Mouse (Mus musculus) stomach, embryonic 16.5 days (tissue): ENCODE measurements around the gene Btbd17. TPM values are rescaled to one million over a fixed set of nuclear protein-coding genes. Genes with fewer than 3 reads are reported as not detected.

ENCODE experiments used
- ATAC-seq: fragments of 200-750 bp; cut with Nextera tagmentation; 2 replicates; pipeline ENCODE4 v1.8.0; 2017; ENCODE audit warnings: moderate number of reproducible peaks, moderate TSS enrichment; ENCODE audit not compliant: insufficient read depth, low FRiP score
- H3K27ac ChIP-seq: fragments of 300-500 bp; sonication (generic); 2 replicates; pipeline ENCODE4 v1.5.1; 2014; ENCODE audit warnings: low read length
- H3K27me3 ChIP-seq: fragments of 300-500 bp; sonication (generic); 2 replicates; pipeline ENCODE4 v1.6.1; 2014; ENCODE audit warnings: low read length, control low read depth, mixed read lengths; ENCODE audit not compliant: control insufficient read depth, insufficient read depth
- H3K36me3 ChIP-seq: fragments of 300-500 bp; sonication (generic); 2 replicates; pipeline ENCODE4 v1.6.1; 2014; ENCODE audit warnings: low read length; ENCODE audit not compliant: control insufficient read depth, insufficient read depth
- H3K4me1 ChIP-seq: fragments of 300-500 bp; sonication (generic); 2 replicates; pipeline ENCODE4 v1.6.1; 2014; ENCODE audit warnings: low read length, control low read depth, mixed read lengths; ENCODE audit not compliant: control insufficient read depth, insufficient read depth
- H3K4me2 ChIP-seq: fragments of 300-500 bp; sonication (generic); 2 replicates; pipeline ENCODE4 v1.6.1; 2014; ENCODE audit warnings: low read depth, low read length, mixed read lengths
- H3K4me3 ChIP-seq: fragments of 300-500 bp; sonication (generic); replicated peaks from 2 replicates; pipeline ENCODE4 v1.5.1; 2014; ENCODE audit warnings: mild to moderate bottlenecking, low read length
- H3K9ac ChIP-seq: fragments of 300-500 bp; sonication (generic); 2 replicates; pipeline ENCODE4 v1.6.1; 2014; ENCODE audit warnings: low read length
- H3K9me3 ChIP-seq: fragments of 300-500 bp; sonication (generic); replicated peaks from 2 replicates; pipeline ENCODE4 v1.6.1; 2016; ENCODE audit warnings: low read length, control low read depth; ENCODE audit not compliant: control insufficient read depth
- WGBS: fragments of 180-500 bp; shearing (Covaris S2); extraction: QIAGEN DNeasy Blood & Tissue Kit; methylation state at CpG from one replicate; pipeline ENCODE4 v1.1.7; 2014; 5-methylcytosine and 5-hydroxymethylcytosine counted together
- polyA plus RNA-seq: library from polyadenylated mRNA; unstranded; fragments of >200 nt; fragmentation: Nextera tagmentation; extraction: Ambion mirVana; gene quantifications from 2 replicates; pipeline ENCODE4 v1.2.1, GENCODE M21; 2015

The Btbd17 gene
- polyA plus RNA-seq: 0.65 and 1.3 TPM in 2 replicates

GRCm38 (mm10) chr11:114795848-114796322, at the start of gene Btbd17:
Gene Btbd17, minus strand, starts transcription at chr11:114795945.
- no peak for ATAC-seq
- 17% methylated on average over 4 of the region's 4 CpGs for WGBS

GRCm38 (mm10) chr11:114844464-114845220, 48.9 kb upstream of the Btbd17 start:
- no peak overlapping the region for H3K9ac ChIP-seq
- H3K4me1 ChIP-seq: peaks cover 10% of the 10 kb centered on the region; the same call in 1 of the 2 replicates
- whole genome bisulfite sequencing: 66% methylated on average over 7 of the region's 7 CpGs
- H3K27ac ChIP-seq: no peak overlapping the region
- ATAC-seq: no peak
- H3K4me2 ChIP-seq: no peak overlapping the region
- no peak overlapping the region for H3K4me3 ChIP-seq
- H3K36me3 ChIP-seq: no peaks in the 10 kb centered on the region
- no peaks in the 10 kb centered on the region; the same call in 1 of the 2 replicates for H3K9me3 ChIP-seq
- H3K27me3 ChIP-seq: no peaks in the 10 kb centered on the region

More at GRCm38 (mm10) chr11:114795848-114796322, at the start of gene Btbd17:
- H3K4me2 ChIP-seq: peak within 1 kb of the TSS; percentile 73
- H3K27ac ChIP-seq: no peak within 1 kb of the TSS
- H3K4me3 ChIP-seq: peak within 1 kb of the TSS; percentile 46
- H3K9ac ChIP-seq: peak within 1 kb of the TSS; percentile 57
- H3K9me3 ChIP-seq: no peaks in the 10 kb centered on the region
- H3K27me3 ChIP-seq: peaks cover 29% of the 10 kb centered on the region
- H3K36me3 ChIP-seq: no peaks in the 10 kb centered on the region
- peaks cover 20% of the 10 kb centered on the region for H3K4me1 ChIP-seq

GRCm38 (mm10) chr11:114843818-114844463, 48.2 kb upstream of the Btbd17 start:
- no peak overlapping the region for H3K9ac ChIP-seq

GRCm38 (mm10) chr11:114833166-114833565, 37.4 kb upstream of the Btbd17 start:
- Histone ChIP-seq H3K4me3 (no peak overlapping the region), H3K27me3 (no peaks in the 10 kb centered on the region), H3K9ac (no peak overlapping the region), H3K36me3 (no peaks in the 10 kb centered on the region), H3K4me2 (no peak overlapping the region), H3K9me3 (no peaks in the 10 kb centered on the region), H3K4me1 (peaks cover 20% of the 10 kb centered on the region), H3K27ac (no peak overlapping the region)
- WGBS: 49% methylated on average over 5 of the region's 5 CpGs
- ATAC-seq: no peak

More at GRCm38 (mm10) chr11:114843818-114844463, 48.2 kb upstream of the Btbd17 start:
- H3K27ac ChIP-seq: no peak overlapping the region
- H3K4me1 ChIP-seq: peaks cover 10% of the 10 kb centered on the region; the same call in 1 of the 2 replicates
- no peaks in the 10 kb centered on the region for H3K27me3 ChIP-seq
- no peaks in the 10 kb centered on the region; the same call in 1 of the 2 replicates for H3K9me3 ChIP-seq
- no peaks in the 10 kb centered on the region for H3K36me3 ChIP-seq
- 15% methylated on average over 8 of the region's 8 CpGs for WGBS
- H3K4me3 ChIP-seq: no peak overlapping the region
- no peak overlapping the region for H3K4me2 ChIP-seq
- ATAC-seq: peak; percentile 67; the same call in 1 of the 2 replicates

GRCm38 (mm10) chr11:114830433-114830773, 34.7 kb upstream of the Btbd17 start:
- 18% methylated on average over 8 of the region's 8 CpGs for WGBS
- no peaks in the 10 kb centered on the region for H3K27me3 ChIP-seq
- H3K9ac ChIP-seq: peak overlapping the region; percentile 57
- no peaks in the 10 kb centered on the region for H3K36me3 ChIP-seq
- no peak for ATAC-seq
- H3K4me2 ChIP-seq: peak overlapping the region; percentile 62
- peak overlapping the region; percentile 22 for H3K4me3 ChIP-seq
- H3K9me3 ChIP-seq: no peaks in the 10 kb centered on the region
- peaks cover 23% of the 10 kb centered on the region for H3K4me1 ChIP-seq
- H3K27ac ChIP-seq: peak overlapping the region; percentile 50

GRCm38 (mm10) chr11:114829499-114830432, 34.0 kb upstream of the Btbd17 start:
- H3K27ac ChIP-seq: peak overlapping the region; percentile 50
- no peaks in the 10 kb centered on the region for H3K36me3 ChIP-seq
- H3K27me3 ChIP-seq: no peaks in the 10 kb centered on the region
- H3K4me1 ChIP-seq: peaks cover 23% of the 10 kb centered on the region
- H3K9ac ChIP-seq: peak overlapping the region; percentile 57
- peak overlapping the region; percentile 62 for H3K4me2 ChIP-seq
- ATAC-seq: peak; percentile 86
- WGBS: 5% methylated on average over 24 of the region's 24 CpGs
- H3K9me3 ChIP-seq: no peaks in the 10 kb centered on the region
- H3K4me3 ChIP-seq: peak overlapping the region; percentile 22

GRCm38 (mm10) chr11:114826686-114827085, 30.9 kb upstream of the Btbd17 start:
- no peak overlapping the region for H3K4me2 ChIP-seq
- H3K27me3 ChIP-seq: no peaks in the 10 kb centered on the region
- 53% methylated on average over 5 of the region's 5 CpGs for WGBS
- H3K4me3 ChIP-seq: no peak overlapping the region
- peak overlapping the region; percentile 6; the same call in 1 of the 2 replicates for H3K27ac ChIP-seq
- ATAC-seq: no peak
- peaks cover 28% of the 10 kb centered on the region for H3K4me1 ChIP-seq
- no peaks in the 10 kb centered on the region for H3K9me3 ChIP-seq
- H3K9ac ChIP-seq: no peak overlapping the region
- no peaks in the 10 kb centered on the region for H3K36me3 ChIP-seq

- H3K27ac ChIP-seq: no peak overlapping the region
- H3K4me2 ChIP-seq: no peak overlapping the region
- H3K4me3 ChIP-seq: no peak overlapping the region
- H3K9me3 ChIP-seq: no peaks in the 10 kb centered on the region
- peaks cover 8% of the 10 kb centered on the region; the same call in 1 of the 2 replicates for H3K4me1 ChIP-seq
- peak overlapping the region; percentile 2; the same call in 1 of the 2 replicates for H3K9ac ChIP-seq
- no peaks in the 10 kb centered on the region for H3K27me3 ChIP-seq
- H3K36me3 ChIP-seq: no peaks in the 10 kb centered on the region
- WGBS: 11% methylated on average over 11 of the region's 11 CpGs
- 0 out of 2 replicates have a peak, but pooled peaks have one; percentile 16 for ATAC-seq
These were observed 27.5 kb upstream of the Btbd17 start for GRCm38 (mm10) chr11:114823199-114823725.
